Mouse (Mus musculus): ENCODE measurements around the gene Klrc2. TPM values are rescaled to one million over a fixed set of nuclear protein-coding genes. Genes with fewer than 3 reads are reported as not detected.

Gene Klrc2
- polyA plus RNA-seq (2012; rRNA removed): not detected in 2 replicates

DNA sequence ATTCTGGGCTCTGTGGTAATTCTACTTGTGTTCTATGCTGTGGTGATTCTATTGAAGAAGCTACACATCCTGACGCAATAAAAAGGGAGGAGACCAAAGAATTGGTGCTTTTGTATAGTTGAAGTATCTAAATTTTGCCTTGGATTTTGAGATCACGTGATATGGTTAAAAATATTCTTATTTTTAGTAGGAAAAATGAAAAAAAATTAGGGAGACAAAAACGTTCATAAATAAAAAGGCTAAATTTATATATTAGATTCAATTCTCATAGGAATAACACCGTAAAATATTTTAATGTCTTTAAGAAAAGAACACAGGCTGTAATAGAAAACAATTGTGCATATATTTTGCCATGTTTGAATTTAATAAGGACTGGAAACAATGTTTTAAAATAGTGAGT lies at the start of gene Klrc2:
TSS of gene Klrc2 (minus strand) at position 101 of the 400 bp plus-strand sequence.

DNA sequence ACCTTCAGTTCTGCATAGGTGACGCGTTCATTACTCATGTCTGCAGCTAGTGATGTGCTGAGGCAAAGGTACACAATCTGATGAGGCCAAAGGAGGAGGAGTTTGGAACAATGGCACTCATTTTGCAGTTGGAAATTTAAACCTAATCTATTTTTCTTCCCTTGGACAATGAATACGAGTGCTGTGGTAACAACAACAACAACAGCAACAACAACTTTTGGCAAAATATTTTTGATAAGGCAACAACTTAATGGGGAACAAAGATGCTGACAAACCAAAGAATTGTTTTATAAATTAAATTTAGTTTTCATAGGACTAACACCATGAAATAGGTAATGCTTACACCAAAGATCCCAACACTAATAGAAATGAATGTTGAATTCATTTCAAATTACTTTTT lies 18.4 kb upstream of the Klrc2 start, which contains the start of gene Klrc1:
TSS of gene Klrc1 (minus strand) at position 101 of the 400 bp plus-strand sequence.

DNA sequence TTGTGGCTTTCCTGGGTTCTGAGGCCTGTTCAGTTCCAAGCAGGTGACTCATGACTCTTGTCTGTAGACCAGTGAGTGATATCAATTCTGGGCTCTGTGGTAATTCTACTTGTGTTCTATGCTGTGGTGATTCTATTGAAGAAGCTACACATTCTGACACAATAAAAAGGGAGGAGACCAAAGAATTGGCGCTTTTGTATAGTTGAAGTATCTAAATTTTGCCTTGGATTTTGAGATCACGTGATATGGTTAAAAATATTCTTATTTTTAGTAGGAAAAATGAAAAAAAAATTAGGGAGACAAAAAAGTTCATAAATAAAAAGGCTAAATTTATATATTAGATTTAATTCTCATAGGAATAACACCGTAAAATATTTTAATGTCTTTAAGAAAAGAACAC lies 17.3 kb downstream of the Klrc2 start, which contains the start of gene Klrc3:
TSS of gene Klrc3 (minus strand) at position 101 of the 400 bp plus-strand sequence.

DNA sequence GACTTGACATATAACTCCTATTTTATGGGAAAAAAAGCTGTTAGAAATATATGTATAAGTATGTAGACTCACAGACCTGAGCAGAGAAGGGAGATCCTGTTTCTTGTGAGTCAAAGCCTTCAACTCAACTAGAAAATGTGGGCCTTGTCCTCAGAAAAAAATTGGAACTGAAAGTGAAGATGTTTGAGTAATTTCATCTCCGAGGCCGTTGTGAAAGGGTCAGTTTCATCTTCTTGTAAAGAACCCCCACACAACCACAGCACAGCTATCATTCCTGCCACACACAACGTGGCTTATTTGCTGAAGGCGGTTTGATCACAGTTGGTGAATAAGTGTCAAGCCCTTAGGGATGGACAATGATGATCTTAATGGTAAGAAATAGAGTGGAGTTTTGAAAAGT lies 36.8 kb downstream of the Klrc2 start, which contains the start of gene Klrk1:
TSS of gene Klrk1 (minus strand) at position 130 of the 400 bp plus-strand sequence.

Other genes with a start within 250 kb of the Klrc2 start
- gene Clec1a, start 208.7 kb downstream of the Klrc2 start, polyA plus RNA-seq (2012; rRNA removed): 0.52 and 0.74 TPM in 2 replicates
- not detected in 2 replicates for gene Olr1, start 153.5 kb downstream of the Klrc2 start, polyA plus RNA-seq (2012; rRNA removed)
- not detected in 2 replicates for gene Tmem52b, start 148.1 kb downstream of the Klrc2 start, polyA plus RNA-seq (2012; rRNA removed)
- 36.5 and 47.5 TPM in 2 replicates for gene Gabarapl1, start 127.5 kb downstream of the Klrc2 start, polyA plus RNA-seq (2012; rRNA removed)
- gene Klre1, start 82.8 kb downstream of the Klrc2 start, polyA plus RNA-seq (2012; rRNA removed): not detected in 2 replicates
- not detected in 2 replicates for gene Klrd1, start 68.9 kb downstream of the Klrc2 start, polyA plus RNA-seq (2012; rRNA removed)
- gene Klrk1, start 36.8 kb downstream of the Klrc2 start, polyA plus RNA-seq (2012; rRNA removed): 0.06 and 0.07 TPM in 2 replicates
- not detected in 2 replicates for gene Klrc3, start 17.4 kb downstream of the Klrc2 start, polyA plus RNA-seq (2012; rRNA removed)
- not detected in 2 replicates for gene Klrc1, start 18.3 kb upstream of the Klrc2 start, polyA plus RNA-seq (2012; rRNA removed)
- not detected in 2 replicates for gene Klri1, start 56.4 kb upstream of the Klrc2 start, polyA plus RNA-seq (2012; rRNA removed)
- not detected in 2 replicates for gene Klri2, start 79.8 kb upstream of the Klrc2 start, polyA plus RNA-seq (2012; rRNA removed)
- gene Gm156, start 123.6 kb upstream of the Klrc2 start, polyA plus RNA-seq (2012; rRNA removed): not detected in 2 replicates
- gene Gm17631, start 202.0 kb upstream of the Klrc2 start, polyA plus RNA-seq (2012; rRNA removed): not detected in 2 replicates
- 0.13 TPM in 1 of 2 replicates, not detected in the other for gene Klra17, start 216.0 kb upstream of the Klrc2 start, polyA plus RNA-seq (2012; rRNA removed)